Mouse (Mus musculus) kidney, postnatal 0 days (tissue): ENCODE data around the gene C3. TPM values are rescaled to one million over a fixed set of nuclear protein-coding genes. Genes with fewer than 3 reads are reported as not detected.
A peak's percentile ranks its signal among the peaks of the same experiment; 100 is the strongest.

ENCODE experiments used
- ATAC-seq: fragments of 200-750 bp; cut with Nextera tagmentation; replicated peaks from 2 replicates; pipeline ENCODE4 v1.8.0; 2017; ENCODE audit warnings: low read depth, moderate number of reproducible peaks, moderate TSS enrichment, moderate library complexity; ENCODE audit not compliant: low FRiP score
- DNase-seq: peaks from one replicate; pipeline ENCODE4 v3.0.0-alpha.2; 2016; ENCODE audit warnings: low spot score
- H3K27ac ChIP-seq: fragments of 300-500 bp; sonication (generic); 2 replicates; pipeline ENCODE4 v1.5.1; 2014; ENCODE audit warnings: mild to moderate bottlenecking
- H3K27me3 ChIP-seq: fragments of 300-500 bp; sonication (generic); 2 replicates; pipeline ENCODE4 v1.6.1; 2014; ENCODE audit warnings: low read length, mixed read lengths; ENCODE audit not compliant: insufficient read depth
- H3K36me3 ChIP-seq: fragments of 300-500 bp; sonication (generic); 2 replicates; pipeline ENCODE4 v1.6.1; 2014; ENCODE audit warnings: low read length, mixed read lengths; ENCODE audit not compliant: insufficient read depth
- H3K4me1 ChIP-seq: fragments of 300-500 bp; sonication (generic); replicated peaks from 2 replicates; pipeline ENCODE4 v1.6.1; 2014; ENCODE audit warnings: antibody characterized with exemption, low read length, mixed read lengths; ENCODE audit not compliant: insufficient read depth
- H3K4me2 ChIP-seq: fragments of 300-500 bp; sonication (generic); 2 replicates; pipeline ENCODE4 v1.6.1; 2014; ENCODE audit warnings: mild to moderate bottlenecking, low read length, moderate library complexity, mixed read lengths
- H3K4me3 ChIP-seq: fragments of 300-500 bp; sonication (generic); replicated peaks from 2 replicates; pipeline ENCODE4 v1.5.1; 2014; ENCODE audit warnings: low read depth, low read length
- H3K9ac ChIP-seq: fragments of 300-500 bp; sonication (generic); 2 replicates; pipeline ENCODE4 v1.6.1; 2014; ENCODE audit warnings: low read depth, low read length
- H3K9me3 ChIP-seq: fragments of 300-500 bp; sonication (generic); replicated peaks from 2 replicates; pipeline ENCODE4 v1.6.1; 2016; ENCODE audit warnings: low read length, inconsistent platforms, mixed read lengths
- CTCF ChIP-seq: IDR thresholded peaks from 2 replicates; pipeline ENCODE4 v1.5.1; 2016; ENCODE audit warnings: antibody characterized with exemption, low read depth, mild to moderate bottlenecking, moderate library complexity
- WGBS: fragments of 180-500 bp; shearing (Covaris S2); extraction: QIAGEN DNeasy Blood & Tissue Kit; methylation state at CpG from one replicate; pipeline ENCODE4 v1.1.7; 2014; 5-methylcytosine and 5-hydroxymethylcytosine counted together
- polyA plus RNA-seq: library from polyadenylated mRNA; unstranded; fragments of >200 nt; fragmentation: Nextera tagmentation; extraction: Ambion mirVana; gene quantifications from 2 replicates; pipeline ENCODE4 v1.2.1, GENCODE M21; 2015

The C3 gene
- polyA plus RNA-seq, 1 experiment from 2014 or later: 2.9 TPM

DNA sequence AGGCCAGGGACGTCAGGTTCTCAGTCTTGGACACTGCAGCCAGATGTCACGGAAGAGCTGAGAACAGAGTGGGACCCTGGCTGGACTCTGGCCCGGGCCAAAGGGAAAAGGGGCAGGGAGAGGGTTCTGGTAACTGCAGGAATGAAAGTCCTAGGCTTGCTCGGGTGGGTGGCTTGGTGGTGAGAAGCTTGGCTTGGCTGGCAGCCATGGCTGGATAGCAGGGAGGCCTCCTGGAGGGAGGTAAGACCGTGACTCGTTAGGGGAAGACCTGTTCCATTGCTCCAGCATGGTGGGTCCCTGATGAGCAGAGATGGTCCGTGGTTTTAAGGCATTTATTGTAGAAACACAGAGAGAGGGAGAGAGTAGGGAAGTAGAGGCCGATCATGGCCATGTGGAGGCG, 43.4 kb upstream of the C3 start:
- no peak overlapping the region for H3K27ac ChIP-seq
- no peak overlapping the region for H3K9ac ChIP-seq
- no peaks in the 10 kb centered on the region for H3K9me3 ChIP-seq
- DNase-seq: no peak
- H3K4me2 ChIP-seq: no peak overlapping the region
- H3K4me3 ChIP-seq: no peak overlapping the region
- TF ChIP-seq CTCF: no peak
- no peaks in the 10 kb centered on the region for H3K27me3 ChIP-seq
- H3K4me1 ChIP-seq: peaks cover 6% of the 10 kb centered on the region
- WGBS: 42% methylated on average over 9 of the region's 9 CpGs
- ATAC-seq: no peak
- H3K36me3 ChIP-seq: no peaks in the 10 kb centered on the region

DNA sequence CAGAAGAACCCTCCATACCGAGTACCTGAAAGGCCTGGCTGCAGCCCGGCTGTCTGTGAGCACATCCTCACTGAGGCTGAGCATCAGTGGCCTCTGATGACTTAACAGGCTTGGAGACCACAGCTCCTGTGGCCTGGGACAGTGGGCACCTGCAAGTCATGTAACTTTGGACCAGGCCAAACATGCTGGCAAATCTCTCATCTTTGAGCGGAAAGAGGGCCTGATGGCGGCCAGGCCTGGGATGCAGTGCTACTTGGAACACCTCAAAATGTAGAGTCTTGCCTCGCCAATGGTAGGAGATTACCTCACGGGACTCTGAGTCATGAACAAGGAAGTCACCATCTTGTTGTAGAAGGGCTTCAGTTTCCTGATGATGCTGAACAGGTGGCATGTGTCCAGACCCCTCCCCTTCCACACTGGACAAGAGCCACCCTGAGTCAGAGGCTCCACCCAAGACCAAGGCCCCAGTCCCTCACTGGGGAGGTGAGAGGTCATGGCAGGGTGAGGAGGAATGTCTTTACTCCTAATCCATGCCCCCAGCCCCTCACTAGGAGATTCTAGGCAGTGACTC, 39.7 kb upstream of the C3 start:
- no peaks in the 10 kb centered on the region for H3K9me3 ChIP-seq
- no peaks in the 10 kb centered on the region for H3K4me1 ChIP-seq
- peaks cover 3% of the 10 kb centered on the region; the same call in 1 of the 2 replicates for H3K36me3 ChIP-seq
- ATAC-seq (no peak), DNase-seq (no peak)
- TF ChIP-seq CTCF: no peak
- no peak overlapping the region for H3K9ac ChIP-seq
- H3K27ac ChIP-seq: no peak overlapping the region
- H3K27me3 ChIP-seq: no peaks in the 10 kb centered on the region
- no peak overlapping the region for H3K4me2 ChIP-seq
- H3K4me3 ChIP-seq: no peak overlapping the region
- WGBS: 83% methylated on average over 6 of the region's 6 CpGs

DNA sequence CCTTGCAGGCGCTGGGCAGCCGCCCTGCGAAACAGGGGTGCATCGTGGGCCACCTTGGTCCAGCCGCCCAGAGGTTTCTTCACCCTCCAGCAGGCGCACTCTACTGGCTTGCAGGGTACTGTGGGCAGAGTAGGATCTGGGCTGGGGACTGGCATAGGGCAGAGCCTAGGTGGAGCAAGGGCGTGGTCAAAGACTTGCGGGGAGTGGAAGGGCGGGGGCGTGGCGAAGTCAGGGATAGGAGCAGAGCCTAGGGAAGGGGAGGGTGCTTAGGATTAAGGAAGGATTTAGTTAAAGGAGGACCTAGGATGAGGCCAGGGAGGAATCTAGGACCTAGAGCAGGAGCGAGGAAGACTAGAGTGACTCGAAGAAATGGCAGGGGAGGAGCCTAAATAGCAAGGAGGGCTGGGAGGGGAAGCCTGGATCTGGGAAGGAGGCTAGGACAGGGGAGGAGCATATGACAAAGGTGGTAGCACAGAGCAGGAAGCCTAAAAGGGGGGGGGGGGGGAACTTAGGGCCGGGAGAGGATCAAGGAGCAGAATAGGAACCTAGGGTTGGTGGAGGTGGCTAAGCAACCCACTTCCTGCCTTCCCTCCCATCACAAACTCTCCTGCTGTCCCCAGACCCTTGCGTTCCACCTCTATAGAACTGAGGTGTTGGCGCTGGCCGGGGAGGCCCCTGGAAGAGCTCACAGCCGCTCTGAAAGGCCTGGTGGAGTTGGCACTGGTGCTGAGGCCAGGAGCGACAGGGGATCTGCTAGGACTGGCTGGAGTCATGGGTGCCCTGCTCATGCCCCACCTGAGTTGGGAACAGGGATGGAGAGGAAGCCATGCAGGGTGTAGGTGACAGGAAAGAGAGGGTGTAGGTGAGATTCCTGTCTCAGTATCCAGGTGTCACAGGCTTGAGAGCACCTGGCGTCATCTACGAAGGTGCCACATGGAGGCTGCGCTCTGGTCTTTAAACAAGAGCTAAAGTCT, 37.3 kb upstream of the C3 start:
- no peak overlapping the region for H3K9ac ChIP-seq
- H3K27me3 ChIP-seq: no peaks in the 10 kb centered on the region
- WGBS: 28% methylated on average over 21 of the region's 22 CpGs
- peak overlapping the region; percentile 42 for H3K4me2 ChIP-seq
- peak; percentile 85 for DNase-seq
- H3K36me3 ChIP-seq: peaks cover 19% of the 10 kb centered on the region; the same call in 1 of the 2 replicates
- ATAC-seq: peak; percentile 90
- H3K9me3 ChIP-seq: no peaks in the 10 kb centered on the region
- H3K27ac ChIP-seq: no peak overlapping the region
- peak; percentile 31; the same call in 1 of the 2 replicates for TF ChIP-seq CTCF
- H3K4me1 ChIP-seq: no peaks in the 10 kb centered on the region
- no peak overlapping the region for H3K4me3 ChIP-seq

DNA sequence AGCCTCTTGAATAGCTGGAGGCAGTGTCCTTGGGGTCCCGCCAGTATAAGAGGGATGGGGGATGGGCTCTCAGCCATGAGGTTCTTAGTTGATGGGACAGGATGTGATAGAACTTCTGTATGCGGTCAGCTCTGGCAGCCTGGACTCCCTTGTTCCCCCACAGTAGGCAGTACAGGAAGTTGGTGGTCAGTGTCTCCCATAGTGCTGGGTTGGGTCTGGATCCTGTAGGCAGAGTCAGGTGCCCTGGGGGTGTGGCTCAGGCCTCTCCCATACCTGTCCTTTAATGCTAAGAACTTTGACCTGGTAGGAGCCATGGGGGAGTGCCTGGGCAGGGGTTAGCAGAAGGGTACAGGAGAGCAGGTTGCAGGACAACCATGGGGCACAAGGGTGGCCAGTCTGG, 36.2 kb upstream of the C3 start:
- no peak for TF ChIP-seq CTCF
- H3K4me2 ChIP-seq: no peak overlapping the region
- H3K9me3 ChIP-seq: no peaks in the 10 kb centered on the region
- no peak overlapping the region for H3K4me3 ChIP-seq
- H3K27me3 ChIP-seq: no peaks in the 10 kb centered on the region
- DNase-seq (no peak), ATAC-seq (peak; percentile 34)
- peaks cover 21% of the 10 kb centered on the region; the same call in 1 of the 2 replicates for H3K36me3 ChIP-seq
- H3K4me1 ChIP-seq: no peaks in the 10 kb centered on the region
- WGBS: 78% methylated on average over 2 of the region's 2 CpGs
- no peak overlapping the region for H3K9ac ChIP-seq
- H3K27ac ChIP-seq: no peak overlapping the region

DNA sequence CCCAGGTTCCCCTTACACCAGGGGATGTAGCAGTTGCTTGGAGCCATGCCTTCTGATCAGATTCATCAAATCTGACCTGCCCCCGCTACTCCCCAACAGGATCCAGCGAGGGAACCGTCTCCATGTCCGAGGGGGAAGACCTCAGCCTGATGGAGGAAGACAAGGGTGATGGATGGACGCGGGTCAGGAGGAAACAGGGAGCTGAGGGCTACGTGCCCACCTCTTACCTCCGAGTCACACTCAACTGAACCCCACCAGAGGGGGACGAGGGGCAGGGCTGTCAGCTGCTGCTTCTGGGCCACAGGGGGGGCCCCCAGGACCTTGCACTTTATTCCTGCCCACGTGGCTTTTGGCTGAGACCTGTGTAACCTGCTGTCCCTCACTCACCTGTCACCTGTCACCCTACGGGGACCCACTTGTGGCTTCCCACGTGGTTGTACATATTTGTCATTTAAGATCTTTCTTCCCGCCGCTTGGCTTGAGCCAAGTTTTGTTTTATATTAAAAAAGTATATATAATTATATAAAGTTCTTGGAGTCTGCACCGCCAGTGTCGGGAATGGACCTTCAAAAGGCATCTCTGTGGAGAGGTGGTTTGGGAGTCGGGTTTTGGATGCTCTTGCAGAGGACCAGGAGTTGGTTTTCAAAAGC, 35.1 kb upstream of the C3 start:
- no peak overlapping the region for H3K4me2 ChIP-seq
- ATAC-seq (no peak), DNase-seq (no peak)
- no peaks in the 10 kb centered on the region for H3K9me3 ChIP-seq
- WGBS: 89% methylated on average over 17 of the region's 17 CpGs
- H3K4me3 ChIP-seq: no peak overlapping the region
- H3K27me3 ChIP-seq: no peaks in the 10 kb centered on the region
- TF ChIP-seq CTCF: no peak
- H3K4me1 ChIP-seq: no peaks in the 10 kb centered on the region
- H3K9ac ChIP-seq: no peak overlapping the region
- H3K27ac ChIP-seq: no peak overlapping the region
- peaks cover 31% of the 10 kb centered on the region; the same call in 1 of the 2 replicates for H3K36me3 ChIP-seq

DNA sequence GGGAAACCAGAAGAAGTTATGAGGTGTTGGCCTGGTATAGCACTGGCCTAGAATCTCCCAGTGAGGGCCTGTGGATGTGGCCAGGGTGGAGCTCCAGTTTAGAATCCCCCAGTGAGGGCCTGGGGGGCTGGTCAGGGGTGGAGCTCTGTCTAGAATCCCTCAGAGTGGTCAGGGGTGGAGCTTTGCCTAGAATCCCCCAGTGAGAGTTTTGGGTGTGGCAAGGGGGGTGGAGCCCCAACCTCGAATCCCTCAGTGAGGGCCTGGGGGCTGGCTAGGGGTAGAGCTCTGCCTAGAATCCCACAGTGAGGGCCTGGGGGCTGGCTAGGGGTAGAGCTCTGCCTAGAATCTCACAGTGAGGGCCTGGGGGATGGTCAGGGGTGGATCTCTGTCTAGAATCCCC, 33.9 kb upstream of the C3 start:
- Histone ChIP-seq H3K9ac (no peak overlapping the region), H3K27ac (no peak overlapping the region), H3K36me3 (peaks cover 38% of the 10 kb centered on the region; the same call in 1 of the 2 replicates), H3K9me3 (no peaks in the 10 kb centered on the region), H3K27me3 (no peaks in the 10 kb centered on the region), H3K4me2 (no peak overlapping the region), H3K4me3 (no peak overlapping the region), H3K4me1 (no peaks in the 10 kb centered on the region)
- ATAC-seq (no peak), DNase-seq (no peak)
- WGBS: 58% methylated on average over 1 of the region's 1 CpGs
- no peak for TF ChIP-seq CTCF
